Mouse (Mus musculus): Measurements from ENCODE around the gene Slc9a1. TPM values are rescaled to one million over a fixed set of nuclear protein-coding genes. Genes with fewer than 3 reads are reported as not detected.
A peak's percentile ranks its signal among the peaks of the same experiment; 100 is the strongest.

The Slc9a1 gene
- polyA plus RNA-seq, 1 experiment: 48.4 TPM

DNA sequence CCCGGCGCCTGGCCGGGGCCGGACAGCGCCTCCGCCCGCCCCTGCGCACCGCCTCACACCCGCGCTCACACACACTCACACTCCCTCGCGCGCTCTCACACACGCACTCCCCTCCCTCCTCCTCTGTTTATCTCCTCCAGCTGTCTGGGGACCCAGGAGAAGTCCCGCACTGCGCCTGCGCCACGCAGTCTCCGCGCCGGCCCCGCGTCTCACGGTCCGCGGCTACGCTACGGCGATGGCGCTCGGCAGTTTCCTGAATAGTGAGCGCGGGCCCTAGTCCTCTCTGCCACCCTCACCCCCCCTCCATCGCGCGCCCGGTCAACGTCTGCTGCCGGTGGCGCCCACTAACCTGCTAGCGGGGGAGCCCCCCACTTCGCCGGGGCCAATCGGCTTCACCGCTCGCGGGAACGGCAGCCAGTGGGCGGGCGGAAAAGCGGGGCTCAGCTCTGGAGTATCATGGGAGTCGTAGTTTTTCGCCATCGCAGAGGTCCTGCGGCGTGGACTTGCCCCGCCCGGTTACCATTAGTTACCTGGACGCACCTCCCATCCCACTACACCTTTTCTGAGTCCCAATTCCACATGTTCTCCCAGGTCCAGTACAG, 30.3 kb upstream of the Slc9a1 start:
- peak; percentile 52; the same call in 1 of the 2 replicates for TF ChIP-seq POLR2A (IDR thresholded peaks at IDR 0.05; ENCODE audit: control insufficient read depth, low read depth, low read length)
- TF ChIP-seq CTCF (IDR thresholded peaks at IDR 0.05; ENCODE audit: control insufficient read depth, insufficient read depth, insufficient replicate concordance, low read depth, low read length): no peak

DNA sequence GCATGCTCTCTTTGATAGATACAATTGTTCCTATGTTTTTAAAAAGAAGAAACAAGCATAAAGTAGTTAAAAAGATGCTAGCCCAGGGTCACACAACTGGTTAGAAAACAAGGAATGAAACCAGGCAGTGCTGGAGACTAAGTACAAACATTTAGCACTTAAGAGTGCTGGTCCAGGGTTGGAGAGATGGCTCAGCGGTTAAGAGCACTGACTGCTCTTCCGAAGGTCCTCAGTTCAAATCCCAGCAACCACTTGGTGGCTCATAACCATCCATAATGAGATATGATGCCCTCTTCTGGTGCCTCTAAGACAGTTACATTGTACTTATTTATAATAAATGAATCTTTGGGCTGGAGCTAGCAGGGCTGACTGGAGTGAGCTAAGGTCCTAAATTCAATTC, 29.3 kb upstream of the Slc9a1 start:
- Histone ChIP-seq H3K27ac (ENCODE audit: control insufficient read depth, insufficient read depth, low read depth, low read length) (no peak overlapping the region), H3K4me3 (ENCODE audit: control insufficient read depth, low read depth, low read length) (no peak overlapping the region), H3K27me3 (ENCODE audit: control insufficient read depth, insufficient read depth, low read length) (no peaks in the 10 kb centered on the region), H3K4me1 (ENCODE audit: control insufficient read depth, insufficient read depth, low read length) (peaks cover 4% of the 10 kb centered on the region; the same call in 1 of the 2 replicates), H3K36me3 (ENCODE audit: control insufficient read depth, insufficient read depth, low read length) (no peaks in the 10 kb centered on the region)
- TF ChIP-seq CTCF (IDR thresholded peaks at IDR 0.05; ENCODE audit: control insufficient read depth, insufficient read depth, insufficient replicate concordance, low read depth, low read length): no peak
- TF ChIP-seq POLR2A (IDR thresholded peaks at IDR 0.05; ENCODE audit: control insufficient read depth, low read depth, low read length): no peak

More for the DNA sequence above, 30.3 kb upstream of the Slc9a1 start:
- Histone ChIP-seq H3K36me3 (ENCODE audit: control insufficient read depth, insufficient read depth, low read length) (no peaks in the 10 kb centered on the region), H3K27me3 (ENCODE audit: control insufficient read depth, insufficient read depth, low read length) (no peaks in the 10 kb centered on the region), H3K4me3 (ENCODE audit: control insufficient read depth, low read depth, low read length) (peak overlapping the region; percentile 85), H3K27ac (ENCODE audit: control insufficient read depth, insufficient read depth, low read depth, low read length) (peak overlapping the region; percentile 78), H3K4me1 (ENCODE audit: control insufficient read depth, insufficient read depth, low read length) (peaks cover 4% of the 10 kb centered on the region; the same call in 1 of the 2 replicates)

- no peak overlapping the region for H3K4me3 ChIP-seq (ENCODE audit: control insufficient read depth, low read depth, low read length)
- H3K4me1 ChIP-seq (ENCODE audit: control insufficient read depth, insufficient read depth, low read length): peaks cover 4% of the 10 kb centered on the region; the same call in 1 of the 2 replicates
- H3K27ac ChIP-seq (ENCODE audit: control insufficient read depth, insufficient read depth, low read depth, low read length): no peak overlapping the region
- no peaks in the 10 kb centered on the region for H3K27me3 ChIP-seq (ENCODE audit: control insufficient read depth, insufficient read depth, low read length)
- no peak for TF ChIP-seq POLR2A (IDR thresholded peaks at IDR 0.05; ENCODE audit: control insufficient read depth, low read depth, low read length)
- TF ChIP-seq CTCF (IDR thresholded peaks at IDR 0.05; ENCODE audit: control insufficient read depth, insufficient read depth, insufficient replicate concordance, low read depth, low read length): peak; percentile 53; the same call in 1 of the 2 replicates
- H3K36me3 ChIP-seq (ENCODE audit: control insufficient read depth, insufficient read depth, low read length): no peaks in the 10 kb centered on the region
Measured at GRCm38 (mm10) chr4:133344112-133344511, 25.4 kb upstream of the Slc9a1 start.

DNA sequence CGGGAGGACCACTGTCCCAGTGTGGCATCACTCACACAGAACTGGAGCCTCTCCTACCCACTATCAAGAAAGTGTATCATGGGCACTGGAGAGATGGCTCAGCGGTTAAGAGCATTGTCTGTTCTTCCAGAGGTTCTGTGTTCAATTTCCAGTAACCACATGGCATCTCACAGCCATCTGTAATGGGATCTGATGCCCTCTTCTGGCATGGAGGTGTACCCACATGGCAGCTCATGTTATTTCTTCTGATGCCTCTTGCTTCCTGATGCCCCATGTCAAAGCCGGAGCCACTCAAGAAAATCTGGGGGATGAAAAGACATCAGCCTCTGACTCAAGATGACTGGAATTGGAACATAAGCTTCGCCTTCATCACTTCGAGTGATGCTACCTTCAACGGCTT, 23.8 kb upstream of the Slc9a1 start:
- Histone ChIP-seq H3K4me3 (ENCODE audit: control insufficient read depth, low read depth, low read length) (no peak overlapping the region), H3K4me1 (ENCODE audit: control insufficient read depth, insufficient read depth, low read length) (peaks cover 2% of the 10 kb centered on the region; the same call in 1 of the 2 replicates), H3K27me3 (ENCODE audit: control insufficient read depth, insufficient read depth, low read length) (no peaks in the 10 kb centered on the region), H3K36me3 (ENCODE audit: control insufficient read depth, insufficient read depth, low read length) (no peaks in the 10 kb centered on the region), H3K27ac (ENCODE audit: control insufficient read depth, insufficient read depth, low read depth, low read length) (no peak overlapping the region)
- no peak for TF ChIP-seq POLR2A (IDR thresholded peaks at IDR 0.05; ENCODE audit: control insufficient read depth, low read depth, low read length)
- no peak for TF ChIP-seq CTCF (IDR thresholded peaks at IDR 0.05; ENCODE audit: control insufficient read depth, insufficient read depth, insufficient replicate concordance, low read depth, low read length)

DNA sequence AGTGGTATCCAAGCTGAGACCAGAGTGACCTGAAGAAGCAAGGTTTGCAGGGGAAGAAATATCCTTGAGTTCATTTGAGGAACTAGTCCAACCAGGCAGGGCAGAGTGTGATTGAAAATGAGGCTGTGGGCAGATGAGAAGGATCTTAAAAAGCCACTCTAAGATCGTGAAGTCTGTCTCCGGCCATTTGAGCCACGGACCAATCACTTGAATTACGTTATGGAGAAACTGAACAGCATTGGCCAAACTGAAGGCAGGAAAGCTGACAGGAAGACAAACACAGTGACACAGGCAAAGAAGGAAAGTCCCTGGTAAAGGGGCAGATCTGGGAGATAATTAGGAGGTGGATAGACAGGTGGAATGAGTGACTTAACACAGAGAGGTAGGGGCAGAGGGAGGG, 22.9 kb upstream of the Slc9a1 start:
- no peak for TF ChIP-seq POLR2A (IDR thresholded peaks at IDR 0.05; ENCODE audit: control insufficient read depth, low read depth, low read length)
- TF ChIP-seq CTCF (IDR thresholded peaks at IDR 0.05; ENCODE audit: control insufficient read depth, insufficient read depth, insufficient replicate concordance, low read depth, low read length): no peak
- H3K4me3 ChIP-seq (ENCODE audit: control insufficient read depth, low read depth, low read length): no peak overlapping the region
- no peak overlapping the region for H3K27ac ChIP-seq (ENCODE audit: control insufficient read depth, insufficient read depth, low read depth, low read length)
- peaks cover 2% of the 10 kb centered on the region; the same call in 1 of the 2 replicates for H3K4me1 ChIP-seq (ENCODE audit: control insufficient read depth, insufficient read depth, low read length)
- no peaks in the 10 kb centered on the region for H3K36me3 ChIP-seq (ENCODE audit: control insufficient read depth, insufficient read depth, low read length)
- no peaks in the 10 kb centered on the region for H3K27me3 ChIP-seq (ENCODE audit: control insufficient read depth, insufficient read depth, low read length)

DNA sequence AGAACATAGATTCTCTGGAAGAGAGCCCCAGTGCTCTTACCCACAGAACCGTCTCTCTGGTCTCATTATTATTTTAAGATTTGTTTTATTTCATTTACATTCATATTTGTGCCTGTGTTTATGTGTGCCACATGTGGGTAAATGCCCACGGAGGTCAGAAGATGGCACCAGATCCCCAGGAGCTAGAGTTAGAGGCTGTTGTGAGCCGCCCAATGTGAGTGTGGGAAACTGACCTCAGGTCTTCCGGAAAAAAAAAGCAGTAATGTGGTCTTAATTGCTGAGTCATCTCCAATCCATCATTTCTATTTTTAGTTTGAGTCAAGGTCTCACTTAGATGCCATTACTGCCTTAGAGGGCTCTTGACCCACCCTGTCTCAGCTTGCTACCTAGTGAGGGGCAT, 21.9 kb upstream of the Slc9a1 start:
- TF ChIP-seq POLR2A (IDR thresholded peaks at IDR 0.05; ENCODE audit: control insufficient read depth, low read depth, low read length): no peak
- no peak for TF ChIP-seq CTCF (IDR thresholded peaks at IDR 0.05; ENCODE audit: control insufficient read depth, insufficient read depth, insufficient replicate concordance, low read depth, low read length)
- peaks cover 3% of the 10 kb centered on the region for H3K4me1 ChIP-seq (ENCODE audit: control insufficient read depth, insufficient read depth, low read length)
- no peak overlapping the region for H3K4me3 ChIP-seq (ENCODE audit: control insufficient read depth, low read depth, low read length)
- no peaks in the 10 kb centered on the region for H3K36me3 ChIP-seq (ENCODE audit: control insufficient read depth, insufficient read depth, low read length)
- no peaks in the 10 kb centered on the region for H3K27me3 ChIP-seq (ENCODE audit: control insufficient read depth, insufficient read depth, low read length)
- no peak overlapping the region for H3K27ac ChIP-seq (ENCODE audit: control insufficient read depth, insufficient read depth, low read depth, low read length)

DNA sequence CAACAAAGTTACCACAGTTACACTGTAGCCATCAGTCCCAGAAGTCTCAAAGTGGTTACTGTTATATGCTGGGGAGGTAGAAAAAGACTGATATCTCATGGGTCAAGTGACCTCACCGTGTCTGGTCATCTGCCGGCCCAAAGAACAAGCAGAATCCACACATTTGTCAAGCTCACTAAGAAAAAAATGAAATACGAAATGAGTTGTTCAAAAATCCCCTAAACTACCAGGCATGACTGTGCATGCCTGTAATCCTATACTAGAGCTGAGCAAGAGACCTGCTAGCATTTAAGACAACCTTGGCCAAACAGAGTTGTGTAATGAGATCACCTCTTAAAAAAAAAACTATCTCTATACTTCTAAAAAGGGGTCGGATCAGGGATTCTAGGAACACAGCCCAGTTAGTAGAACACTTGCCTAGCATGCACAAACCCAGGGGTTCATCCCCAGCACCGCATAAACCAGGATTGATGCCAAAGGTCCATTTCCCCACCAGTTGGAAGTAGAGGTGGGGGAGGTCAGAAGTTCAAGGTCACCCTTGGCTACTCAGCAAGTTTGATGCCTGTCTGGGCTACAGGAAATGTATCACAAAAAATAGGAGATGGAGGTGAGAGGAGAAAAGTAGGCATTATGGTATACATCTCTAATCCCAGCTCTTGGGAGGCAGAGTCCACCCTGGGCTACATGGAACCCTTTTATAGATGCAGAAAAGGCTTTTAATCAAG, 21.3 kb upstream of the Slc9a1 start:
- no peak overlapping the region for H3K27ac ChIP-seq (ENCODE audit: control insufficient read depth, insufficient read depth, low read depth, low read length)
- no peak overlapping the region for H3K4me3 ChIP-seq (ENCODE audit: control insufficient read depth, low read depth, low read length)
- no peaks in the 10 kb centered on the region for H3K36me3 ChIP-seq (ENCODE audit: control insufficient read depth, insufficient read depth, low read length)
- no peaks in the 10 kb centered on the region for H3K27me3 ChIP-seq (ENCODE audit: control insufficient read depth, insufficient read depth, low read length)
- H3K4me1 ChIP-seq (ENCODE audit: control insufficient read depth, insufficient read depth, low read length): peaks cover 6% of the 10 kb centered on the region
- TF ChIP-seq POLR2A (IDR thresholded peaks at IDR 0.05; ENCODE audit: control insufficient read depth, low read depth, low read length): no peak
- TF ChIP-seq CTCF (IDR thresholded peaks at IDR 0.05; ENCODE audit: control insufficient read depth, insufficient read depth, insufficient replicate concordance, low read depth, low read length): no peak

All from testis, adult 2 months (tissue).